Mouse (Mus musculus) ES-Bruce4 (cell line): ENCODE data around the gene Mien1. TPM values are rescaled to one million over a fixed set of nuclear protein-coding genes. Genes with fewer than 3 reads are reported as not detected.

Source experiments
- H3K27ac ChIP-seq: 2 replicates; pipeline ENCODE4 v1.5.1; 2012; ENCODE audit warnings: low read length, inconsistent platforms; ENCODE audit not compliant: insufficient read depth
- H3K27me3 ChIP-seq: 2 replicates; pipeline ENCODE4 v1.6.1; 2012; ENCODE audit warnings: mild to moderate bottlenecking, low read length, inconsistent platforms; ENCODE audit not compliant: control insufficient read depth, poor library complexity, insufficient read depth, severe bottlenecking
- H3K36me3 ChIP-seq: 2 replicates; pipeline ENCODE4 v1.6.1; 2012; ENCODE audit warnings: inconsistent platforms, mild to moderate bottlenecking, low read length, moderate library complexity; ENCODE audit not compliant: control insufficient read depth, poor library complexity, insufficient read depth, severe bottlenecking
- H3K4me1 ChIP-seq: one replicate; pipeline ENCODE4 v1.8.1; 2011; ENCODE audit warnings: low read length; ENCODE audit not compliant: control insufficient read depth, insufficient read depth
- H3K4me3 ChIP-seq: 2 replicates; pipeline ENCODE4 v1.5.1; 2011; ENCODE audit warnings: low read depth, mild to moderate bottlenecking, low read length
- H3K9ac ChIP-seq: 2 replicates; pipeline ENCODE4 v1.6.1; 2012; ENCODE audit warnings: low read depth, mild to moderate bottlenecking, inconsistent platforms; ENCODE audit not compliant: poor library complexity, severe bottlenecking
- H3K9me3 ChIP-seq: replicated peaks from 2 replicates; pipeline ENCODE4 v1.6.1; 2012; ENCODE audit warnings: mild to moderate bottlenecking, low read length, inconsistent platforms; ENCODE audit not compliant: control insufficient read depth, poor library complexity, insufficient read depth, severe bottlenecking
- CTCF ChIP-seq: IDR thresholded peaks from one replicate; pipeline ENCODE4 v1.8.1; 2011; ENCODE audit warnings: low read depth, low read length
- EP300 ChIP-seq: IDR thresholded peaks from 2 replicates; pipeline ENCODE4 v1.6.1; 2011; ENCODE audit warnings: low read depth, low read length; ENCODE audit not compliant: insufficient read depth
- POLR2A ChIP-seq: IDR thresholded peaks from one replicate; pipeline ENCODE4 v1.8.1; 2011; ENCODE audit warnings: low read length; ENCODE audit not compliant: insufficient read depth
- polyA plus RNA-seq: library from polyadenylated mRNA; stranded (reverse); fragments of >200 nt; gene quantifications from 2 replicates; pipeline ENCODE4 v1.2.4, GENCODE M21; 2011; ENCODE audit warnings: low read depth; ENCODE audit not compliant: missing spikeins, insufficient read depth, insufficient read length

Mien1 gene
- polyA plus RNA-seq, 1 experiment, result 67.2 TPM

GRCm38 (mm10) chr11:98462255-98462654 is 23.5 kb upstream of the Mien1 start:
- Histone ChIP-seq H3K36me3 (no peaks in the 10 kb centered on the region), H3K27me3 (no peaks in the 10 kb centered on the region), H3K4me1 (peaks cover 4% of the 10 kb centered on the region), H3K9ac (no peak overlapping the region), H3K9me3 (no peaks in the 10 kb centered on the region), H3K27ac (no peak overlapping the region), H3K4me3 (no peak overlapping the region)
- TF ChIP-seq POLR2A (no peak), EP300 (no peak), CTCF (no peak)

- no peak overlapping the region for H3K9ac ChIP-seq
- no peaks in the 10 kb centered on the region for H3K36me3 ChIP-seq
- no peak overlapping the region for H3K27ac ChIP-seq
- no peaks in the 10 kb centered on the region for H3K9me3 ChIP-seq
- no peaks in the 10 kb centered on the region for H3K27me3 ChIP-seq
- H3K4me1 ChIP-seq, result peaks cover 4% of the 10 kb centered on the region
- TF ChIP-seq POLR2A (no peak), EP300 (no peak), CTCF (no peak)
- no peak overlapping the region for H3K4me3 ChIP-seq
Observed at GRCm38 (mm10) chr11:98461109-98461720, 22.4 kb upstream of the Mien1 start.

- H3K4me1 ChIP-seq, result peaks cover 4% of the 10 kb centered on the region
- H3K27me3 ChIP-seq, result no peaks in the 10 kb centered on the region
- TF ChIP-seq EP300, result no peak
- no peak for TF ChIP-seq CTCF
- no peak for TF ChIP-seq POLR2A
Observed at GRCm38 (mm10) chr11:98459860-98460259, 21.1 kb upstream of the Mien1 start.

GRCm38 (mm10) chr11:98459071-98459741 is 20.4 kb upstream of the Mien1 start:
- Histone ChIP-seq H3K27me3 (no peaks in the 10 kb centered on the region), H3K4me3 (no peak overlapping the region)

More at GRCm38 (mm10) chr11:98459860-98460259, 21.1 kb upstream of the Mien1 start:
- H3K4me3 ChIP-seq, result no peak overlapping the region
- no peak overlapping the region for H3K27ac ChIP-seq
- H3K9ac ChIP-seq, result no peak overlapping the region
- no peaks in the 10 kb centered on the region for H3K9me3 ChIP-seq
- H3K36me3 ChIP-seq, result peaks cover 3% of the 10 kb centered on the region

GRCm38 (mm10) chr11:98458121-98458990 is 19.6 kb upstream of the Mien1 start:
- Histone ChIP-seq H3K9ac (peak overlapping the region; percentile 45), H3K9me3 (no peaks in the 10 kb centered on the region), H3K27me3 (no peaks in the 10 kb centered on the region), H3K27ac (no peak overlapping the region), H3K4me1 (peaks cover 4% of the 10 kb centered on the region), H3K36me3 (peaks cover 14% of the 10 kb centered on the region), H3K4me3 (peak overlapping the region; percentile 47)
- no peak for TF ChIP-seq POLR2A
- TF ChIP-seq EP300, result no peak
- TF ChIP-seq CTCF, result no peak

More at GRCm38 (mm10) chr11:98459071-98459741, 20.4 kb upstream of the Mien1 start:
- Histone ChIP-seq H3K9me3 (no peaks in the 10 kb centered on the region), H3K4me1 (peaks cover 4% of the 10 kb centered on the region), H3K27ac (no peak overlapping the region), H3K9ac (no peak overlapping the region), H3K36me3 (peaks cover 8% of the 10 kb centered on the region)
- TF ChIP-seq POLR2A (no peak), CTCF (no peak), EP300 (no peak)
